Mouse (Mus musculus): ENCODE data around the gene Prorsd1.
A peak's percentile ranks its signal among the peaks of the same experiment; 100 is the strongest.
"Not testable (repeated sequence)": the region's sequence is repeated elsewhere in the genome, so short reads cannot be mapped to it uniquely, and the experiment has no call there.

Gene Prorsd1

DNA sequence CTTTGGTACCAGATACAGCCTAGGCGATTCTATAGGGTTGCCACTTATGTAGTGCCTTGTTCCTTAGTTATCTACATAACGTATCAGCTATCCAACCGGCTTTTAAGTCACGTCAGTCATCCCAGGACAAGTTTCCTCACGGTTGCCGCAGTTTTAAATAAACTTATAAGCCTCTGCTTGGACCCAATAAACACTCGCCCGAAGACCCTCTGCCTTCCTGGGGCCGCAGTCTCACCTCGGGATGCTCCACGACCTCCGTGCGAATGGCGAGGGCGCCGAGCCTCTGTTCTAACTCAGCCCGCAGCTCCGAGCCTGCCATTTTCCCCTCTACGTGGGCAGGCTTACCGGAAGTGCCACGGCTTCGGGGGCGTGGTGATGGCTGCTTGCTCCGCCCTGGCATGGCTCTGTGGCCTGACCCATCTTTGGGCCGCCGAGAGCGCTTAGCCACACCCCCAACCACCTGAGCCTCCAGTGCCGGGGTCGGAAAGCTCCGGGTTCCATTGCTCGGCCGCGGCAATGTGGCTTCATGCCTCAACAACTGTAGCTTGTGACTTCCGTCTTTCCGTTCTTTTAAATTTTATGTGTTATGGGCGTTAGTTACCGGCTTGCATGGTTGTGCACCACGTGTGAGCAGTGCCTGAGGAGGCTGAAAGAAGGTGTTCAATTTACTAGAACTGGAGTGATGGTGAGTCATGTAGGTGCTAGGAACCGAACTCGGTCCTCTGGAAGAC lies at the start of gene Prorsd1:
TSS of gene Prorsd1 (minus strand) at position 352 of the 731 bp plus-strand sequence.
- DNase-seq (ENCODE audit: low spot score): peak; percentile 92

DNA sequence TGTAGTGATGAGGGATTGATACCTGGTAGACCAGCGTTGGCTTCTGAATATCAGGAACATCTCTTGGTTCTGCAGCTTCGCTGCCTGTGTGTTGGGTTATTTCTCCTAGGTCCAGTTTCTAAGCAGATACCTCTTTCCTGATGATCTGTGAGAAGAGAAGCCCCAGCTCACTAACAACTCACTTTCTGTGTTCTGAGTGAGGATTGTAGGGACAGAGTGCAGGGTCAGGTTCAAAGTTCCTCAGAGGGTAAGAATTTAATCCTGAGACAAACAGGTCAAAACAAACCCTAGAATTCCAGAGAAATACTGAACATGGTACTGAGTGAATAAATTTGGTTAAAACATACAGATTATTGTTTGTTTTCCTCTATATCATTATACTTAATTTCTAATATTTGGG lies 48.6 kb upstream of the Prorsd1 start:
- no peak for DNase-seq (ENCODE audit: low spot score)

DNA sequence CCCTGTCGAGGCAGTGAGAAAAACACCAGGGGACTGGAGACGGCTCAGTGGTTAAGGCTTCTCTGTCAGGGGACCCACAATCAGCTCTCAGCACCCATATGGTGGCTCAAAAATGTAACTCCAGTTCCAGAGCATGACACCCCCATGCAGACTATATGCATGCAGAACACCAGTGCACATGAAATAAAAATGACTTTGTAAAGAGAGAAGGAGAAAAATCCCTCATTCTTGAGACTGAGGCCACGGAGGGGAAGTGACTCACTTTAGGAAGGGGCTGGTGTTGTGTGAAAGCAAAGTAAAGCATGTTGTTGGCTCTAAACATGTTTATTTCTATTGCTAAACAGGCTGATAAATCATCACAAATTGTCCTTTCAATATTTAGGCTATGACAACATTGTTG lies 46.2 kb upstream of the Prorsd1 start:
- DNase-seq (ENCODE audit: low spot score): no peak

DNA sequence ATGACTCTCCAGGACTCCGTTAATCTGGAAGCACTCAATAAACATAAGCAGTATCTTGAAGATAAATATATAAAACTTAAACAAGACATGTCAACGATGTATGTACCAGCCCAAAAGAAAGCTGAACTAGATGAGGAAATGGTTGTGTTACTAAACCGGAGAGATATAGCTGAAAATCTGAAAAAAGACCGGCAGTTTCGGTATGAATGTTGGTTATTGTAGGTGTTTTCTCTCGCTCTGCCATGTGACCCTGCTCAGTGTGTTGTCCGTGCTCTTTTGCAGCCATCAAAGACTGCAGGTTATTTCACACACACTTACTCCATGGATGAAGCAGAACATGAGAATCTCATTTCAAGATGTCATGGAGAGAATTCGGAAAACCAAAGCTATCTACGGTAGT lies 45.6 kb upstream of the Prorsd1 start:
- DNase-seq (ENCODE audit: low spot score): no peak

DNA sequence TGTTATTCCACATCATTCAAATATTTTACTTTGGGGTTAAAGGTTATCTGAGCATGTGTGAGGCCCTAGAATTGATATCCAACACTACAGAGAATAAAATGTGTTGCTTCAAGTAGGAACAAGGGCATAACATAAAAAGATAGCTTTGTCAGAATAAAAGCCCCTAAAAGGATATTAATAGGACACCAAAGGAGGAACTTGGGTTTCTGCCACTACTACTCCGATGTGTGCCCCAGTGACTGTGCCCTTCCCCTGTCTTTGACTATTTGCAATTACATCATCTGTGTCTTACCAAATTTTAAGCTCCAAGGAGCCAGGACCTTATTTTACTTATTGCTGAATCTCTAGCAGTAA lies 34.6 kb upstream of the Prorsd1 start:
- DNase-seq (ENCODE audit: low spot score): no peak

- no peak for DNase-seq (ENCODE audit: low spot score)
These were observed 33.9 kb upstream of the Prorsd1 start for GRCm38 (mm10) chr11:29548504-29549424.

DNA sequence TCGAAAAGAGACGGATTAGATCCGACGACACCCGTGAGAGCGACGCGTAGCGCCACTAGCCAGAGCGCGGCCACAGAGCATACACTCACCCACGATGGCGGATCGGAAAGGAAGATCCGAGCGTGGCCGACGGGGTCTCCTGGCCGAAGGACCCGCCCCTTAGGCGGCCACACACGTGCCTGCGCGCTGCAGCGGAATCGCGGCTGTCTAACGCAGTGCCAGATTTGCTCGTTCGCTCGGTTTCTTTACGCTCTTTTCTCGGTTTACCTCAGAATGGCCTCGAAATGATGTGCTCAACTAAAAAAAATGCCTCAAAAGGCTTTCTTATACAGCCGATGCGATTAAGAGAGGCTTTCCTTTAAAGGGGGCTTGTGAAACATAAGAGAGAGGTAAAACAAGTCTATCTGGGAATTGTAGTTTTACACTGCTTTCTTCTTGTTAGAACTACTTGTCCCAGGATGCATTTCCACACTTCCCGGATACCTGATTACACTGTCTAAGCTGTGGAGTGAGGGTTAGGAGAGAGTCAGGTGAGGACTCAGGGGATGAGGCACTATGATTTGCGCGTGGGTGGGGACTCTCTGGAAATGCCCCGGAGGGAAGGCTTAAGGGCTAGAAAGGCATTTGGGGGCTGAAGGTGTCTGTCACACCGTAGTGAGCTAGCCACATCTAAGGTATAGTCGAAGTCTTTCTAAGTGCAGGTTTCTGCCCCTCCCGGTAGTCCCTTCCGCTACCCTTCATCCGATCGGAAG lies 33.1 kb upstream of the Prorsd1 start, which contains the start of the genes Clhc1 and Rps27a:
TSS of gene Clhc1 (plus strand) at position 199 of the 752 bp plus-strand sequence.
TSS of gene Rps27a (minus strand) at position 358 of the 752 bp plus-strand sequence.
- DNase-seq (ENCODE audit: low spot score): peak; percentile 92

GRCm38 (mm10) chr11:29547249-29547751 lies 32.5 kb upstream of the Prorsd1 start:
- no peak for DNase-seq (ENCODE audit: low spot score)

- no peak for DNase-seq (ENCODE audit: low spot score)
These were observed 31.9 kb upstream of the Prorsd1 start for GRCm38 (mm10) chr11:29546762-29547161.

GRCm38 (mm10) chr11:29546297-29546696 lies 31.5 kb upstream of the Prorsd1 start:
- not testable (repeated sequence) for DNase-seq (ENCODE audit: low spot score)

DNA sequence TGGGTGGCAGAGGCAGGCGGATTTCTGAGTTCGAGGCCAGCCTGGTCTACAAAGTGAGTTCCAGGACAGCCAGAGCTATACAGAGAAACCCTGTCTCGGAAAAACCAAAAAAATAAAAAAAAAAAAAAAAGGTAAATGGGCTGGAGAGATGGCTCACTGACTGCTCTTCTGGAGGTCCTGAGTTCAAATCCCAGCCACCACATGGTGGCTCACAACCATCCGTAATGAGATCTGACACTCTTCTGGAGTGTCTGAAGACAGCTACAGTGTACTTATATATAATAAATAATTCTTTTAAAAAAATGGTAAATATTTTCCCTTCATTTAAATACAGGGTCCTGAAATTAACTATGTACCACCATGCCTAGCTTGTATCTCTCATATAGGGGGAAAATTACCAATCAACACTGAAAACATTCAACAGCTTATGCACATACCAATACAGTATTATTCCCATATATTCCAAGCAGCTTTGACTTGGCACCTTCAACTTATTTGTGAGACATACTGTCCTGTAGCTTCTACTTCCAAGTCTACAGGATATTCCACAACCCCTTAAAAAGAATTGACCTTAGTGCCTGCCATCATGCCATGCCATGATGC lies 30.4 kb upstream of the Prorsd1 start:
- DNase-seq (ENCODE audit: low spot score): not testable (repeated sequence)

- DNase-seq (ENCODE audit: low spot score): no peak
These were observed 29.6 kb upstream of the Prorsd1 start for GRCm38 (mm10) chr11:29544225-29544945.

- DNase-seq (ENCODE audit: low spot score): no peak
These were observed 23.4 kb upstream of the Prorsd1 start for GRCm38 (mm10) chr11:29538201-29538600.

DNA sequence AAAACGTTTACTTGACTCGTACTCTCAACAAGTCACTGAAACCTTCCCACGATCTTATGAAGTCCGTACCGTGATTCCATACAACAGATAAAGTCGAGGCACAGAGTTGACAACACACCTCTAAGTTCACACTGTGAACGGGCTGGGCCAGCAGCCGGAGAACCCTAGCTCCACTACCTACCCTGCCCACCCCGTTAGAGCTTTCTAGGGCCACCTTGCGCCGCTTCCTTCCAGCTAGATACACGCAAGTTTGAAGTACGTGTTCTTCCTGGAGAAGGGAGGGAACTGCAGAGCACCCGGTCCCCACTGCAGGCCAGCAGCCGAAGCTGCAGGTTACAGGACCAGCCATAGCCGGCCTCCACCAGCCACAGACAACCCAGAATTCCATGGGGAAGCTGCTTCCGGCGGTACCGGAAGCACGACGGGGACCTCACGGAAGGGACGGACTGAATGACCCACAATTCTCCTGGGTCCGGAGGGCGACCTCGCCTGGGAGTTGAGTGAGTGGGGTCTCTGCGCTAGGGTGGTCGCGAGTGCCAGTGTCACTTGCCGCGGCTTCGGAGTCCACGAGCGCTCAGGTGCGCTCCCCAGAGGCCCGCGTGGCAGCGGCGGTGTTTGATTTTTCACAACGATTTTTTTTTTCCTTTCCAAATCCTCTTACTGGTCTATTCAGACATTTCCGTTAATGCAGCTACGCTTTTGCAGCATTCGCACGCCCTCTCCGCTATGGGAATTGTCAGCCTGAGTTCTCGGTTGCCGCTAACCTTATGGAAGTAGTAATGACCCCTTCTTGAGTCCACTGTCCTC lies 11.4 kb upstream of the Prorsd1 start, which contains the start of gene Mtif2:
TSS of gene Mtif2 (plus strand) at position 421 of the 807 bp plus-strand sequence.
- DNase-seq (ENCODE audit: low spot score): peak; percentile 83

GRCm38 (mm10) chr11:29514325-29514681 lies 530 bp downstream of the Prorsd1 start:
- DNase-seq (ENCODE audit: low spot score): no peak

DNA sequence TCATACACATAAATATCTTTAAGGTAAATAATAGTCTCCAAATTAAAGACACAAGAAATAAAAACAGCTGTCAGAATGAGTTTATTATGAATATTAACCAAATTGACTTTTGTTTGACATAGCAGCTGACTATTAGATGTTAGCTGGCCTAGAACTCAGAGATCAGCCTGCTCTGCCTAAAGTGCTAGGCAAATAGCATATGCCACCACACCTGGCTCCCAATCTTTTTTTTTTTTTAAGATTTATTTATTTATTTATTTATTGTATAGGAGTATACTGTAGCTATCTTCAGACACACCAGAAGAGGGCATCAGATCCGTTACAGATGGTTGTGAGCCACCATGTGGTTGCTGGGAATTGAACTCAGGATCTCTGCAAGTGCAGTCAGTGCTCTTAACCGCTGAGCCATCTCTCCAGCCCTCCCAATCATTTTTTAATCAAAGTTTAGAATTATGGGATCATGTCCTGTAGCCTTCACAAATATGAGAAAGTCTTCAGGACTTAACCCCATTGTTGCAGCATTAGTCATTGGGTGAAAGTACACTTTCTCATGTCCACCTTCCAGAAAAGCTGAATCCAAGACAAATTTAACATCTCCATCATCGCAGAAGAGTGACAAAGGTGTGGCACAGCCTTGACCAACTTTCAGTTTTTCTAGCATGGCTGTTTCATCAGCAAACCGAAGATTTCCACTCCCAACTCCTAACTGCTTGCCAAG lies 1.9 kb downstream of the Prorsd1 start:
- no peak for DNase-seq (ENCODE audit: low spot score)

- DNase-seq (ENCODE audit: low spot score): no peak
These were observed 5.4 kb downstream of the Prorsd1 start for GRCm38 (mm10) chr11:29509421-29509820.

GRCm38 (mm10) chr11:29504899-29505625 lies 9.8 kb downstream of the Prorsd1 start:
- DNase-seq (ENCODE audit: low spot score): no peak
